ENCODE assay signal across 8 mouse cellular contexts in genomic region chr14:54553975-54554769, GRCm38 (mm10). TPM values are rescaled to one million over a fixed set of nuclear protein-coding genes. Genes with fewer than 3 reads are reported as not detected.
DNase-seq lines count a peak whose midpoint lies in the region; ATAC-seq lines count a peak whose summit lies in the region.

Gene Haus4, minus strand, starts transcription at chr14:54554616.

- H3K4me3 ChIP-seq in hindbrain, embryonic 10.5 days = peak within 1 kb of the TSS; percentile 71

- peak; percentile 96 for ATAC-seq in frontal cortex, adult (ENCODE audit: low TSS enrichment)

- H3K36me3 ChIP-seq in hindbrain, embryonic 10.5 days = peaks cover 28% of the 10 kb centered on the region

- H3K4me1 ChIP-seq in hindbrain, embryonic 10.5 days (replicated peaks) = peaks cover 14% of the 10 kb centered on the region

- 0 out of 2 replicates have a peak, but pooled peaks cover 3% of the 10 kb centered on the region for H3K27me3 ChIP-seq in hindbrain, embryonic 10.5 days (ENCODE audit: insufficient read depth, poor library complexity, severe bottlenecking)

- H3K9me3 ChIP-seq in hindbrain, embryonic 10.5 days = no peaks in the 10 kb centered on the region

- WGBS in hindbrain, embryonic 10.5 days = under 1% methylated on average over 76 of the region's 76 CpGs

- DNase-seq in R1 (ENCODE audit: low read depth, low spot score) = peak; percentile 95
- DNase-seq in cerebellum, adult 9-11 months = peak; percentile 73
- peak; percentile 91 for DNase-seq in hindbrain, embryonic 10.5 days (ENCODE audit: low spot score)
- peak; percentile 62 to 73 for DNase-seq in layer of hippocampus, postnatal 10 days (ENCODE audit: low spot score in 2 of 2)
- peak; percentile 83 for DNase-seq in lung, postnatal 14 days
- DNase-seq in ovary, postnatal 36 days (ENCODE audit: low spot score) = peak; percentile 86
- DNase-seq in thymus, postnatal 25 days = peak; percentile 85

- H3K27ac ChIP-seq in hindbrain, embryonic 10.5 days = peak within 1 kb of the TSS; percentile 95

RNA-seq across cellular contexts. Expression of gene Haus4, which starts in this region (rescaled TPM):
- polyA plus RNA-seq in hindbrain, embryonic 10.5 days (2016; fragmentation: Nextera tagmentation; extraction: Ambion mirVana) = 47.5 and 55.0 TPM in 2 replicates
- total RNA-seq in layer of hippocampus, postnatal 10 days (2021) = 1 to 10 TPM; 4.7 to 6.7 TPM

Comparison
In these comparisons a context has a peak if more than half of its experiments do, and no peak if none do; other contexts are left out.
1. Peak in every context shown above with its lines: DNase-seq, ATAC-seq, H3K4me3 ChIP-seq and H3K27ac ChIP-seq.